Mouse (Mus musculus) cerebellum, adult 2 months (tissue): ENCODE data around the gene Myl6.

Source experiments
- CTCF ChIP-seq: fragments of 200-500 bp; IDR thresholded peaks from 2 replicates; pipeline ENCODE4 v1.5.1; 2011; ENCODE audit warnings: low read depth, mild to moderate bottlenecking, control low read depth, low read length, moderate library complexity, borderline replicate concordance; ENCODE audit not compliant: insufficient read depth
- POLR2A ChIP-seq: fragments of 200-500 bp; IDR thresholded peaks from 2 replicates; pipeline ENCODE4 v1.6.1; 2011; ENCODE audit warnings: low read length, control low read depth, borderline replicate concordance; ENCODE audit not compliant: insufficient read depth

DNA sequence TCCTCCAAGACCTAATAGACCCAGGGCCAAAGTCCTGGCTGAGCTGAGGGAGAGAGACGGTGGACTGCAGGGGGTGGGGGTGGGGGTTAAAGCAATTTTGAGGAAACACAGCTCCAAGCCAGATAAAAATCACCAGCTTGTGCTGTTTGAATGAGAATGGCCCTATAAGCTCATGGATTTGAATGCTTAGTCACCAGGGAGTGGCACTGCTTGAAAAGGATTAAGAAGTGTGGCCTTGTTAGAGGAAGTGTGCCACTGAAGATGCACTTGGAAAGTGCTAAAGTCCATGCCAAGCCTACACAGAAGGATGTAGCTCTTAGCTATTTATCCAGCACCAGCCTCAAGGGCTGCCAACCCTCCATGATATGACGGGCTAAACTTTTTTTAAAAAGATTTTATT is 41.3 kb upstream of the Myl6 start:
- TF ChIP-seq CTCF = no peak
- TF ChIP-seq POLR2A = no peak
